ENCODE assay signal across 20 mouse cellular contexts in genomic region chr5:14054472-14054871, GRCm38 (mm10). TPM values are rescaled to one million over a fixed set of nuclear protein-coding genes. Genes with fewer than 3 reads are reported as not detected.
"Had no signal": no experiment of that assay in that cellular context is flagged by ENCODE, and none has a peak within 500 bp of the region (broad histone marks: within the 10 kb centered on the region; RNA-seq: fewer than 3 reads in every experiment).

No protein-coding gene starts in this region.

- ATAC-seq: midbrain, embryonic 16.5 days had no signal

- H3K4me1 ChIP-seq: midbrain, embryonic 10.5 days; midbrain, embryonic 12.5 days; neural tube, embryonic 13.5 days; neural tube, embryonic 15.5 days had no signal

- H3K27me3 ChIP-seq: midbrain, embryonic 12.5 days; neural tube, embryonic 13.5 days; neural tube, embryonic 15.5 days had no signal

- H3K9me3 ChIP-seq: midbrain, embryonic 10.5 days; midbrain, embryonic 12.5 days; neural tube, embryonic 13.5 days; neural tube, embryonic 15.5 days had no signal

- H3K9ac ChIP-seq: lung, embryonic 14.5 days; midbrain, embryonic 12.5 days; neural tube, embryonic 13.5 days; neural tube, embryonic 15.5 days had no signal

- H3K4me3 ChIP-seq: midbrain, embryonic 10.5 days; midbrain, embryonic 12.5 days; myocyte; neural tube, embryonic 13.5 days; neural tube, embryonic 15.5 days had no signal

- H3K27ac ChIP-seq: midbrain, embryonic 10.5 days; midbrain, embryonic 12.5 days; neural tube, embryonic 13.5 days; neural tube, embryonic 15.5 days had no signal

- H3K36me3 ChIP-seq: midbrain, embryonic 10.5 days; midbrain, embryonic 12.5 days; neural tube, embryonic 13.5 days; neural tube, embryonic 15.5 days had no signal

- H3K4me2 ChIP-seq: lung, embryonic 14.5 days; midbrain, embryonic 12.5 days; neural tube, embryonic 13.5 days; neural tube, embryonic 15.5 days had no signal

- DNase-seq: lung, embryonic 14.5 days; lung, postnatal 10 days; lung, postnatal 4 days; midbrain, embryonic 14.5 days; retina, postnatal 1 day; right cerebral cortex, adult 18-20 months; right cerebral cortex, postnatal 25 days; right cerebral cortex, postnatal 4 days; spleen, adult 18-20 months; thymus, adult 18-20 months; thymus, postnatal 14 days; thymus, postnatal 36 days had no signal

RNA-seq across cellular contexts. Expression of gene Sema3e, which starts 29.4 kb away (rescaled TPM):
- total RNA-seq: megakaryocyte, adult 5-6 weeks; megakaryocyte-erythroid progenitor cell, adult 5-6 weeks had no signal
